In the genomic region with DNA sequence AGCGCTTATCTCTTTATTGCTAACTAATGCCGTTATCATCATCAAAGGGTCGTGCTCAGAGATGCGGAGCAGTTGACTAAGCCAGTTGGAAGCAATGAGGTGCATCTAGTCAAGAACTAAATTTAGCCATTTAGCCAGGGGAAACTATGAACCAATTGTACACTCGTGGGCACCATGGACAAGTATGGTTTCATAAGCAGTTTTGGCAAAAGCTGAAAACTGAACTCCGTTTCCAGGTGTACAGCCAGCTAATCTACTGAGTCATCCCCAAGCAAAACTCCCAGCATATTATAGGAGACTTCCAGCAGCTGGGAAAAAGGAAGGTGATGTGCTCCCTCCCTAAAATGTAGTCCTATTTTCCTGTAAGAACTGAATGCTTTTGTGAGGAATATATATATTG, we compare ENCODE assay signal across 8 mouse cellular contexts. TPM values are rescaled to one million over a fixed set of nuclear protein-coding genes. Genes with fewer than 3 reads are reported as not detected.
DNase-seq lines count a peak whose midpoint lies in the region; ATAC-seq and TF ChIP-seq lines count a peak whose summit lies in the region.

No protein-coding gene starts in this region.

- TF ChIP-seq POLR2A in bone marrow macrophage, adult 2 months (IDR thresholded peaks at IDR 0.05; ENCODE audit: borderline replicate concordance, low read depth, low read length) = no peak

- no peak for TF ChIP-seq CTCF in bone marrow macrophage, adult 2 months (IDR thresholded peaks at IDR 0.05; ENCODE audit: low read depth, low read length)

- peak overlapping the region; percentile 96 for H3K4me2 ChIP-seq in heart, embryonic 15.5 days
- H3K4me2 ChIP-seq in hindbrain, embryonic 14.5 days (replicated peaks) = peak overlapping the region; percentile 100
- peak overlapping the region; percentile 100 for H3K4me2 ChIP-seq in midbrain, embryonic 14.5 days (ENCODE audit: low read length)

- 22% methylated on average over 6 of the region's 6 CpGs for WGBS in heart, embryonic 15.5 days
- 42% methylated on average over 6 of the region's 6 CpGs for WGBS in hindbrain, embryonic 14.5 days
- WGBS in midbrain, embryonic 14.5 days = 39% methylated on average over 6 of the region's 6 CpGs

- 0 out of 2 replicates have a peak overlapping the region, but pooled peaks have one; percentile 75 for H3K9ac ChIP-seq in heart, embryonic 15.5 days
- no peak overlapping the region; the same call in 1 of the 2 replicates for H3K9ac ChIP-seq in hindbrain, embryonic 14.5 days
- H3K9ac ChIP-seq in midbrain, embryonic 14.5 days (replicated peaks; ENCODE audit: low read length) = 0 out of 2 replicates have a peak overlapping the region, but pooled peaks have one; percentile 91

- intact Hi-C loops in heart, postnatal 25 days (cut with DNase I) = no loop called here

- no peak for DNase-seq in heart, postnatal 25 days (ENCODE audit: low spot score)
- DNase-seq in hindbrain, embryonic 14.5 days (ENCODE audit: low spot score) = no peak
- no peak for DNase-seq in midbrain, embryonic 14.5 days
- no peak for DNase-seq in frontal cortex, adult 2 months (ENCODE audit: extremely low spot score in 1 of 2, low spot score in 1 of 2)
- DNase-seq in thymus, postnatal 25 days = no peak
- no peak for DNase-seq in gastrocnemius, postnatal 4 days (ENCODE audit: low spot score in 2 of 2)

- ATAC-seq in heart, embryonic 15.5 days (replicated peaks; ENCODE audit: insufficient number of reproducible peaks, insufficient read depth, low FRiP score, low read depth) = no peak
- no peak for ATAC-seq in hindbrain, embryonic 14.5 days (ENCODE audit: low FRiP score)
- ATAC-seq in midbrain, embryonic 14.5 days (ENCODE audit: low FRiP score, low TSS enrichment) = no peak

- H3K36me3 ChIP-seq in heart, embryonic 15.5 days = no peaks in the 10 kb centered on the region
- peaks cover 2% of the 10 kb centered on the region; the same call in 1 of the 2 replicates for H3K36me3 ChIP-seq in hindbrain, embryonic 14.5 days (replicated peaks; ENCODE audit: control insufficient read depth, insufficient read depth)
- H3K36me3 ChIP-seq in midbrain, embryonic 14.5 days (ENCODE audit: control insufficient read depth, insufficient read depth, low read length) = peaks cover 2% of the 10 kb centered on the region

- H3K4me1 ChIP-seq in heart, embryonic 15.5 days (replicated peaks) = peaks cover 39% of the 10 kb centered on the region
- peaks cover 17% of the 10 kb centered on the region for H3K4me1 ChIP-seq in bone marrow macrophage, adult 2 months (ENCODE audit: control insufficient read depth, insufficient read depth, low read length)
- H3K4me1 ChIP-seq in hindbrain, embryonic 14.5 days (replicated peaks; ENCODE audit: control insufficient read depth, insufficient read depth, low read length) = peaks cover 29% of the 10 kb centered on the region
- H3K4me1 ChIP-seq in midbrain, embryonic 14.5 days (ENCODE audit: control insufficient read depth, insufficient read depth, low read length) = peaks cover 26% of the 10 kb centered on the region

- H3K9me3 ChIP-seq in heart, embryonic 15.5 days (replicated peaks) = no peaks in the 10 kb centered on the region
- H3K9me3 ChIP-seq in hindbrain, embryonic 14.5 days (ENCODE audit: control insufficient read depth, low read length) = no peaks in the 10 kb centered on the region
- no peaks in the 10 kb centered on the region for H3K9me3 ChIP-seq in midbrain, embryonic 14.5 days (ENCODE audit: control insufficient read depth, low read length)

- H3K4me3 ChIP-seq in heart, embryonic 15.5 days = peak overlapping the region; percentile 77
- H3K4me3 ChIP-seq in bone marrow macrophage, adult 2 months (ENCODE audit: insufficient read depth, low read length) = peak overlapping the region; percentile 87; the same call in 1 of the 2 replicates
- peak overlapping the region; percentile 61 for H3K4me3 ChIP-seq in hindbrain, embryonic 14.5 days (replicated peaks; ENCODE audit: low read length)
- H3K4me3 ChIP-seq in midbrain, embryonic 14.5 days (replicated peaks; ENCODE audit: low read depth, low read length) = peak overlapping the region; percentile 83

- H3K27me3 ChIP-seq in heart, embryonic 15.5 days = peaks cover 8% of the 10 kb centered on the region; the same call in 1 of the 2 replicates
- H3K27me3 ChIP-seq in hindbrain, embryonic 14.5 days (ENCODE audit: control insufficient read depth, insufficient read depth, low read length) = 0 out of 2 replicates have a peak, but pooled peaks cover 4% of the 10 kb centered on the region
- H3K27me3 ChIP-seq in midbrain, embryonic 14.5 days (ENCODE audit: control insufficient read depth, insufficient read depth, low read length) = no peaks in the 10 kb centered on the region

- no peak overlapping the region for H3K27ac ChIP-seq in heart, embryonic 15.5 days
- no peak overlapping the region for H3K27ac ChIP-seq in bone marrow macrophage, adult 2 months (ENCODE audit: insufficient read depth, low read depth, low read length)
- H3K27ac ChIP-seq in hindbrain, embryonic 14.5 days = no peak overlapping the region
- H3K27ac ChIP-seq in midbrain, embryonic 14.5 days (replicated peaks; ENCODE audit: low read depth, low read length) = no peak overlapping the region

RNA-seq across cellular contexts. Expression of gene Rab11fip3, which starts 0.8 kb away (rescaled TPM):
- polyA plus RNA-seq in heart, embryonic 15.5 days (2015; fragmentation: Nextera tagmentation; extraction: Ambion mirVana) = 10.2 and 12.8 TPM in 2 replicates
- 10 to 100 TPM; 28.0 to 30.2 TPM for total RNA-seq in heart, postnatal 25 days (2021)
- polyA plus RNA-seq in bone marrow macrophage, adult 2 months (2012; ENCODE audit: insufficient read depth, insufficient read length, missing spikeins) = 7.9 and 8.3 TPM in 2 replicates
- polyA plus RNA-seq in hindbrain, embryonic 14.5 days (2014; fragmentation: Nextera tagmentation; extraction: Ambion mirVana) = 27.4 and 29.5 TPM in 2 replicates
- polyA plus RNA-seq in midbrain, embryonic 14.5 days (2014; fragmentation: Nextera tagmentation; extraction: Ambion mirVana) = 27.4 and 28.6 TPM in 2 replicates
- polyA plus RNA-seq in frontal cortex, adult 2 months (2012; rRNA removed) = 98.1 and 98.7 TPM in 2 replicates
- total RNA-seq in gastrocnemius, postnatal 4 days (2021) = 10 to 100 TPM; 36.8 to 41.4 TPM

RNA-seq across cellular contexts. Expression of gene Decr2, which starts 20.0 kb away (rescaled TPM):
- polyA plus RNA-seq in heart, embryonic 15.5 days (2015; fragmentation: Nextera tagmentation; extraction: Ambion mirVana) = 36.0 and 36.9 TPM in 2 replicates
- 10 to 100 TPM; 11.0 to 11.7 TPM for total RNA-seq in heart, postnatal 25 days (2021)
- 29.0 and 30.7 TPM in 2 replicates for polyA plus RNA-seq in bone marrow macrophage, adult 2 months (2012; ENCODE audit: insufficient read depth, insufficient read length, missing spikeins)
- polyA plus RNA-seq in hindbrain, embryonic 14.5 days (2014; fragmentation: Nextera tagmentation; extraction: Ambion mirVana) = 22.6 and 28.8 TPM in 2 replicates
- polyA plus RNA-seq in midbrain, embryonic 14.5 days (2014; fragmentation: Nextera tagmentation; extraction: Ambion mirVana) = 21.0 and 21.5 TPM in 2 replicates
- polyA plus RNA-seq in frontal cortex, adult 2 months (2012; rRNA removed) = 39.6 and 41.5 TPM in 2 replicates
- 10 to 100 TPM in 1 of 2 experiments, 1 to 10 TPM in 1; 9.2 to 12.9 TPM for total RNA-seq in gastrocnemius, postnatal 4 days (2021)

RNA-seq across cellular contexts. Expression of gene Nme4, which starts 25.3 kb away (rescaled TPM):
- 48.8 and 61.8 TPM in 2 replicates for polyA plus RNA-seq in heart, embryonic 15.5 days (2015; fragmentation: Nextera tagmentation; extraction: Ambion mirVana)
- 1 to 10 TPM; 3.2 to 3.6 TPM for total RNA-seq in heart, postnatal 25 days (2021)
- polyA plus RNA-seq in bone marrow macrophage, adult 2 months (2012; ENCODE audit: insufficient read depth, insufficient read length, missing spikeins) = 25.6 and 28.4 TPM in 2 replicates
- 14.5 and 17.5 TPM in 2 replicates for polyA plus RNA-seq in hindbrain, embryonic 14.5 days (2014; fragmentation: Nextera tagmentation; extraction: Ambion mirVana)
- polyA plus RNA-seq in midbrain, embryonic 14.5 days (2014; fragmentation: Nextera tagmentation; extraction: Ambion mirVana) = 17.5 and 23.7 TPM in 2 replicates
- 9.2 and 10.1 TPM in 2 replicates for polyA plus RNA-seq in frontal cortex, adult 2 months (2012; rRNA removed)
- total RNA-seq in gastrocnemius, postnatal 4 days (2021) = 10 to 100 TPM; 13.5 to 18.3 TPM

RNA-seq across cellular contexts. Expression of gene Tmem8, which starts 43.0 kb away (rescaled TPM):
- 0.77 and 1.3 TPM in 2 replicates for polyA plus RNA-seq in heart, embryonic 15.5 days (2015; fragmentation: Nextera tagmentation; extraction: Ambion mirVana)
- 1 to 10 TPM; 2.5 to 3.1 TPM for total RNA-seq in heart, postnatal 25 days (2021)
- 58.4 and 67.5 TPM in 2 replicates for polyA plus RNA-seq in bone marrow macrophage, adult 2 months (2012; ENCODE audit: insufficient read depth, insufficient read length, missing spikeins)
- polyA plus RNA-seq in hindbrain, embryonic 14.5 days (2014; fragmentation: Nextera tagmentation; extraction: Ambion mirVana) = 3.2 and 3.9 TPM in 2 replicates
- polyA plus RNA-seq in midbrain, embryonic 14.5 days (2014; fragmentation: Nextera tagmentation; extraction: Ambion mirVana) = 2.4 and 2.9 TPM in 2 replicates
- polyA plus RNA-seq in frontal cortex, adult 2 months (2012; rRNA removed) = 29.7 and 31.4 TPM in 2 replicates
- total RNA-seq in gastrocnemius, postnatal 4 days (2021) = 1 to 10 TPM; 3.0 to 4.5 TPM

RNA-seq across cellular contexts. Expression of gene Mrpl28, which starts 53.2 kb away (rescaled TPM):
- polyA plus RNA-seq in heart, embryonic 15.5 days (2015; fragmentation: Nextera tagmentation; extraction: Ambion mirVana) = 195 and 202 TPM in 2 replicates
- total RNA-seq in heart, postnatal 25 days (2021) = 100 to 1,000 TPM; 130 to 133 TPM
- 72.1 and 74.7 TPM in 2 replicates for polyA plus RNA-seq in bone marrow macrophage, adult 2 months (2012; ENCODE audit: insufficient read depth, insufficient read length, missing spikeins)
- polyA plus RNA-seq in hindbrain, embryonic 14.5 days (2014; fragmentation: Nextera tagmentation; extraction: Ambion mirVana) = 184 and 190 TPM in 2 replicates
- polyA plus RNA-seq in midbrain, embryonic 14.5 days (2014; fragmentation: Nextera tagmentation; extraction: Ambion mirVana) = 170 and 190 TPM in 2 replicates
- polyA plus RNA-seq in frontal cortex, adult 2 months (2012; rRNA removed) = 88.4 and 95.4 TPM in 2 replicates
- 10 to 100 TPM; 62.3 to 63.3 TPM for total RNA-seq in gastrocnemius, postnatal 4 days (2021)
